Mouse (Mus musculus): ENCODE results near the gene Cdc42. TPM values are rescaled to one million over a fixed set of nuclear protein-coding genes. Genes with fewer than 3 reads are reported as not detected.

Cdc42 gene
- polyA plus RNA-seq, 1 experiment from 2014 or later: 841 TPM

GRCm38 (mm10) chr4:137287818-137288217 lies 69.7 kb downstream of the Cdc42 start:
- no peak for ATAC-seq (ENCODE audit: low FRiP score)
- Histone ChIP-seq H3K4me2 (no peak overlapping the region), H3K27me3 (peaks cover 22% of the 10 kb centered on the region), H3K27ac (no peak overlapping the region), H3K9ac (no peak overlapping the region), H3K4me3 (no peak overlapping the region), H3K4me1 (replicated peaks) (peaks cover 5% of the 10 kb centered on the region), H3K9me3 (no peaks in the 10 kb centered on the region), H3K36me3 (no peaks in the 10 kb centered on the region)
- WGBS: 4% methylated on average over 4 of the region's 4 CpGs

GRCm38 (mm10) chr4:137287206-137287605 lies 70.3 kb downstream of the Cdc42 start:
- Histone ChIP-seq H3K36me3 (no peaks in the 10 kb centered on the region), H3K27me3 (peaks cover 28% of the 10 kb centered on the region), H3K9ac (peak overlapping the region; percentile 19; the same call in 1 of the 2 replicates), H3K9me3 (no peaks in the 10 kb centered on the region), H3K4me1 (replicated peaks) (peaks cover 11% of the 10 kb centered on the region), H3K4me3 (no peak overlapping the region), H3K4me2 (no peak overlapping the region), H3K27ac (no peak overlapping the region)
- no peak for ATAC-seq (ENCODE audit: low FRiP score)
- 80% methylated on average over 13 of the region's 13 CpGs for WGBS

- H3K9ac ChIP-seq: no peak overlapping the region
- no peaks in the 10 kb centered on the region for H3K9me3 ChIP-seq
- H3K27me3 ChIP-seq: peaks cover 34% of the 10 kb centered on the region
- no peak for ATAC-seq (ENCODE audit: low FRiP score)
- 66% methylated on average over 8 of the region's 8 CpGs for WGBS
- no peak overlapping the region for H3K4me2 ChIP-seq
- H3K36me3 ChIP-seq: no peaks in the 10 kb centered on the region
- H3K4me3 ChIP-seq: no peak overlapping the region
- peaks cover 11% of the 10 kb centered on the region for H3K4me1 ChIP-seq (replicated peaks)
- H3K27ac ChIP-seq: no peak overlapping the region
Measured at GRCm38 (mm10) chr4:137286662-137286953, 70.9 kb downstream of the Cdc42 start.

- 78% methylated on average over 15 of the region's 15 CpGs for WGBS
- Histone ChIP-seq H3K9me3 (no peaks in the 10 kb centered on the region), H3K27ac (no peak overlapping the region), H3K36me3 (no peaks in the 10 kb centered on the region), H3K4me2 (no peak overlapping the region), H3K4me3 (no peak overlapping the region), H3K27me3 (peaks cover 38% of the 10 kb centered on the region), H3K4me1 (replicated peaks) (peaks cover 11% of the 10 kb centered on the region), H3K9ac (no peak overlapping the region)
- ATAC-seq (ENCODE audit: low FRiP score): no peak
Measured at GRCm38 (mm10) chr4:137285876-137286661, 71.5 kb downstream of the Cdc42 start.

GRCm38 (mm10) chr4:137283407-137283732 lies 74.2 kb downstream of the Cdc42 start:
- Histone ChIP-seq H3K4me2 (no peak overlapping the region), H3K4me1 (replicated peaks) (peaks cover 24% of the 10 kb centered on the region), H3K27ac (no peak overlapping the region), H3K4me3 (no peak overlapping the region), H3K36me3 (no peaks in the 10 kb centered on the region), H3K9me3 (no peaks in the 10 kb centered on the region), H3K27me3 (peaks cover 63% of the 10 kb centered on the region), H3K9ac (no peak overlapping the region)
- no peak for ATAC-seq (ENCODE audit: low FRiP score)
- 15% methylated on average over 4 of the region's 4 CpGs for WGBS

- WGBS: 10% methylated on average over 17 of the region's 17 CpGs
- H3K36me3 ChIP-seq: no peaks in the 10 kb centered on the region
- H3K27me3 ChIP-seq: peaks cover 69% of the 10 kb centered on the region
- H3K27ac ChIP-seq: no peak overlapping the region
- H3K9me3 ChIP-seq: no peaks in the 10 kb centered on the region
- no peak overlapping the region for H3K4me3 ChIP-seq
- no peak for ATAC-seq (ENCODE audit: low FRiP score)
- peaks cover 30% of the 10 kb centered on the region for H3K4me1 ChIP-seq (replicated peaks)
- no peak overlapping the region; the same call in 1 of the 2 replicates for H3K4me2 ChIP-seq
- H3K9ac ChIP-seq: no peak overlapping the region
Measured at GRCm38 (mm10) chr4:137282584-137283406, 74.7 kb downstream of the Cdc42 start.

GRCm38 (mm10) chr4:137282122-137282521 lies 75.4 kb downstream of the Cdc42 start:
- Histone ChIP-seq H3K9me3 (no peaks in the 10 kb centered on the region), H3K27me3 (peaks cover 76% of the 10 kb centered on the region), H3K4me2 (no peak overlapping the region), H3K4me1 (replicated peaks) (peaks cover 36% of the 10 kb centered on the region), H3K9ac (no peak overlapping the region), H3K36me3 (no peaks in the 10 kb centered on the region), H3K4me3 (no peak overlapping the region), H3K27ac (no peak overlapping the region)
- no peak for ATAC-seq (ENCODE audit: low FRiP score)
- WGBS: 85% methylated on average over 5 of the region's 5 CpGs

- Histone ChIP-seq H3K36me3 (no peaks in the 10 kb centered on the region), H3K9ac (no peak overlapping the region), H3K27me3 (peaks cover 84% of the 10 kb centered on the region), H3K27ac (no peak overlapping the region), H3K4me1 (replicated peaks) (peaks cover 42% of the 10 kb centered on the region), H3K4me2 (no peak overlapping the region), H3K9me3 (no peaks in the 10 kb centered on the region), H3K4me3 (no peak overlapping the region)
- WGBS: 75% methylated on average over 3 of the region's 3 CpGs
- ATAC-seq (ENCODE audit: low FRiP score): no peak
Measured at GRCm38 (mm10) chr4:137281273-137281672, 76.2 kb downstream of the Cdc42 start.

GRCm38 (mm10) chr4:137279346-137279745 lies 78.2 kb downstream of the Cdc42 start:
- no peaks in the 10 kb centered on the region for H3K36me3 ChIP-seq
- H3K9me3 ChIP-seq: no peaks in the 10 kb centered on the region
- H3K27me3 ChIP-seq: peaks cover 95% of the 10 kb centered on the region
- H3K4me1 ChIP-seq (replicated peaks): peaks cover 43% of the 10 kb centered on the region
- H3K4me3 ChIP-seq: no peak overlapping the region
- no peak for ATAC-seq (ENCODE audit: low FRiP score)
- H3K27ac ChIP-seq: no peak overlapping the region
- WGBS: 19% methylated on average over 5 of the region's 5 CpGs
- no peak overlapping the region for H3K9ac ChIP-seq
- H3K4me2 ChIP-seq: 0 out of 2 replicates have a peak overlapping the region, but pooled peaks have one; percentile 93

- ATAC-seq (ENCODE audit: low FRiP score): no peak
- Histone ChIP-seq H3K27me3 (peaks cover 93% of the 10 kb centered on the region), H3K4me3 (peak overlapping the region; percentile 56), H3K36me3 (no peaks in the 10 kb centered on the region), H3K27ac (peak overlapping the region; percentile 31; the same call in 1 of the 2 replicates), H3K4me1 (replicated peaks) (peaks cover 48% of the 10 kb centered on the region), H3K9me3 (no peaks in the 10 kb centered on the region), H3K4me2 (peak overlapping the region; percentile 93), H3K9ac (peak overlapping the region; percentile 74)
- under 1% methylated on average over 22 of the region's 22 CpGs for WGBS
Measured at GRCm38 (mm10) chr4:137278144-137279040, 79.1 kb downstream of the Cdc42 start.

GRCm38 (mm10) chr4:137277600-137278143 lies 79.8 kb downstream of the Cdc42 start:
- Histone ChIP-seq H3K27me3 (peaks cover 87% of the 10 kb centered on the region), H3K36me3 (no peaks in the 10 kb centered on the region), H3K4me2 (peak overlapping the region; percentile 93), H3K27ac (no peak overlapping the region), H3K4me1 (replicated peaks) (peaks cover 41% of the 10 kb centered on the region), H3K9ac (peak overlapping the region; percentile 74), H3K4me3 (peak overlapping the region; percentile 56), H3K9me3 (no peaks in the 10 kb centered on the region)
- ATAC-seq (ENCODE audit: low FRiP score): no peak
- under 1% methylated on average over 63 of the region's 71 CpGs for WGBS

- Histone ChIP-seq H3K4me3 (peak within 1 kb of the TSS; percentile 56), H3K9ac (peak within 1 kb of the TSS; percentile 74), H3K27me3 (peaks cover 81% of the 10 kb centered on the region), H3K36me3 (no peaks in the 10 kb centered on the region), H3K27ac (peak within 1 kb of the TSS; percentile 31; the same call in 1 of the 2 replicates), H3K4me1 (replicated peaks) (peaks cover 37% of the 10 kb centered on the region), H3K9me3 (no peaks in the 10 kb centered on the region), H3K4me2 (peak within 1 kb of the TSS; percentile 93)
- WGBS: 0% methylated on average over 14 of the region's 45 CpGs
- peak; percentile 52 for ATAC-seq (ENCODE audit: low FRiP score)
Measured at GRCm38 (mm10) chr4:137277166-137277513, 80.4 kb downstream of the Cdc42 start, which contains the start of gene Wnt4. Gene Wnt4, plus strand, starts transcription at chr4:137277489.
